Mouse (Mus musculus) layer of hippocampus, postnatal 25 days (tissue): Measurements from ENCODE around the gene BC049715. TPM values are rescaled to one million over a fixed set of nuclear protein-coding genes. Genes with fewer than 3 reads are reported as not detected.
"Not testable (repeated sequence)": the region's sequence is repeated elsewhere in the genome, so short reads cannot be mapped to it uniquely, and the experiment has no call there.

Experiments
- DNase-seq, 2 experiments: peaks; one replicate each; pipeline ENCODE4 v3.0.0; 2022; ENCODE audit warnings: mixed read lengths in 2 of 2, low spot score in 1 of 2; ENCODE audit errors: extremely low spot score in 1 of 2
- total RNA-seq, 2 experiments: library from RNA; stranded (reverse); gene quantifications; 2 replicates each; pipeline ENCODE4 v1.2.3; 2021

BC049715 gene
- total RNA-seq, result 1 to 10 TPM; 2.0 to 3.0 TPM

GRCm38 (mm10) chr6:136827516-136827880, at the start of gene BC049715:
Gene BC049715 (plus strand): TSS chr6:136827626.
- DNase-seq, result no peak

- no peak for DNase-seq
Observed at GRCm38 (mm10) chr6:136781377-136781986, 45.9 kb upstream of the BC049715 start, which contains the start of gene Gucy2c. Gene Gucy2c (minus strand): TSS chr6:136781765.

DNA sequence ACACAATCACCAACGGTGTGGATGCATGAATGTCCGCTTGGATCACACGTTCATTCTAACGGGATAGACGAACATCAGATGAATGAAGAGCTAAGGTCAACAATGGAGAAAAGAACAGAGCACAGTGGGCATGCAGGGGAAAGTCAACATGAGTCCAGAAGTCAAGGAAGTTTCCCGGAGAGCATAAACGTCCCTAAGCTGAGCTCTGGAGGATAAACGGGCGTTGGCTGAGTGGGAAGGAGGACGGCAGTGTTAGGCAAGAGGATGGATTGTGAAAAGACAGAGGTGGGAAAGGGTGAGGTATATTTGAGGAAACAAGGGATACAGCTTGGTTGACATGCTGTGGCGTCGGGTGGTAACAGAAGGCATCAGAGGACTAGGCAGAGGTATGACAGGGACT, 45.3 kb upstream of the BC049715 start:
- DNase-seq, result no peak

DNA sequence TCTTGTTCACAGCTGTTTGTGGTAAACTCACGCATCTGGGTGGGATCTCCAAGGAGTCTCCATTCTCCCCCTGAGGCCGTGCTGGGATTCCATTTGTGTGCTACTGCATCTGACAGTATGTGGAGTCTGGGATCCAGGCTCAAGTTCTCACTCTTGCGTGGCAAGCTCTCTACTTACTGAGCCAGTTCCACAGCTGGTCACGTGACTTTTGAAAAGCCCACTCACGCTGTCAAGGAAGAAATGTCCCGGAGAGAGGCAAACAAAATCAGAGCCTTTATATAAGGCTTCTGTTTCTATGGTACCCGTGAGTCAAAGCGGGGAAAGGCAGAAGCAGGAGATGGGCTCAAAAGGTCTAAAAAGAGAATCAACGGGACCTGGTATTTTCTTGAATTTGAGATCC, 44.7 kb upstream of the BC049715 start:
- DNase-seq, result no peak

GRCm38 (mm10) chr6:136789391-136789971, 37.9 kb upstream of the BC049715 start:
- no peak for DNase-seq

GRCm38 (mm10) chr6:136792884-136793758, 34.3 kb upstream of the BC049715 start:
- DNase-seq, result no peak

GRCm38 (mm10) chr6:136793831-136794525, 33.4 kb upstream of the BC049715 start:
- DNase-seq, result no peak

DNA sequence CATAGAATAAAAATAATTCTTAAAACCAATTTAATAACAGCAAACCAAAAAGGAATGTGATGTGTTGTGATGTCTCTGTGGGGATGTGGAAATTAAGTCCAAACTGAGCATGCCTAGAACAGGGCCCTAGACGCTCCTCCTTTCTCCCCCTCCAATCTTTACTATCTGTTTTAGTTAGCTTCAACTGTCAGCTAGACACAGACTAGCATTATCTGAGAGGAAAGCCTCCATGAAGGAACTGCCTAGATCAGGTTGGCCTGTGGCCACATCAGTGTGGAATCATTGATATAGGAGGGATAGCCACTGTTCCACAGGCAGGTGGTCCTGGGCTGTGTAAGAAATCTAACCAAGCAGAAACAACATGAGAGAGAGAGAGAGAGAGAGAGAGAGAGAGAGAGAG, 32.3 kb upstream of the BC049715 start:
- DNase-seq, result no peak

DNA sequence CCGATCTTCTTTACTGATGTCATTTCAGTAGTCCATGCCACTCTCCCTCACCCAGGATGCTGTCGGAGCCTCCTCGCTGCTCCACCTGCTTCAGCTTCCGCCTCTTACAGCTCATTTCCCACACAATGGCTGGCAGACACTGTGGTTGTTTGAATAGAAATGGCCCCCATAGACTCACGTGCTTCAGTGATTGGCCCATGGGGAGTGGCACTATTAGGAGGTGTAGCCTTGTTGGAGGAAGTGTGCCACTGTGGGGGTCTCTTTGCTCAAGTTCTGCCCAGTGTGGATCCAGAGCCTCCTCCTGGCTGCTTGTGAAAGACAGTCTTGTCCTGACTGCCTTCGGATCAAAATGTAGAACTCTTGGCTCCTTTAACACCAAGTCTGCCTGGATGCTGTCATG, 31.6 kb upstream of the BC049715 start:
- no peak for DNase-seq

GRCm38 (mm10) chr6:136797874-136798693, 29.3 kb upstream of the BC049715 start:
- DNase-seq, result not testable (repeated sequence)

- DNase-seq, result no peak
Observed at GRCm38 (mm10) chr6:136800710-136801109, 26.7 kb upstream of the BC049715 start.

DNA sequence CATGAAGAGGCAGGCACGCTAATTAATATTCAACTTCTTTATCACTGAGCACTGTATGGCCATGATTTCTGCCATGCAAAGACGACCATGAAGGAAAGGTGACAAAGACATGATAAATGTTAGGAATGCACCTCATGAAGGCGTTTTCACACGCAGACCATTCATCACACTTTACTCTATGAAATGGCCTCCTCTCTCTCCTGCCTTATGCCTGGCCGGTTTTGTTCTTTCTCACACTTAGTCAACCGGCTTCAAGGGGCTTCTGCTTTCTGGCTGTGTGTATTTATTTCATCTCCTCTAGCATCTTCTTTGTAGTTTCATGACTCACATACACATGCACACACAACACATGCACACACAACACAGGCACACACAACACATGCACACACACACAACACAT, 26.2 kb upstream of the BC049715 start:
- DNase-seq, result no peak

- no peak for DNase-seq
Observed at GRCm38 (mm10) chr6:136803093-136803738, 24.2 kb upstream of the BC049715 start.

DNA sequence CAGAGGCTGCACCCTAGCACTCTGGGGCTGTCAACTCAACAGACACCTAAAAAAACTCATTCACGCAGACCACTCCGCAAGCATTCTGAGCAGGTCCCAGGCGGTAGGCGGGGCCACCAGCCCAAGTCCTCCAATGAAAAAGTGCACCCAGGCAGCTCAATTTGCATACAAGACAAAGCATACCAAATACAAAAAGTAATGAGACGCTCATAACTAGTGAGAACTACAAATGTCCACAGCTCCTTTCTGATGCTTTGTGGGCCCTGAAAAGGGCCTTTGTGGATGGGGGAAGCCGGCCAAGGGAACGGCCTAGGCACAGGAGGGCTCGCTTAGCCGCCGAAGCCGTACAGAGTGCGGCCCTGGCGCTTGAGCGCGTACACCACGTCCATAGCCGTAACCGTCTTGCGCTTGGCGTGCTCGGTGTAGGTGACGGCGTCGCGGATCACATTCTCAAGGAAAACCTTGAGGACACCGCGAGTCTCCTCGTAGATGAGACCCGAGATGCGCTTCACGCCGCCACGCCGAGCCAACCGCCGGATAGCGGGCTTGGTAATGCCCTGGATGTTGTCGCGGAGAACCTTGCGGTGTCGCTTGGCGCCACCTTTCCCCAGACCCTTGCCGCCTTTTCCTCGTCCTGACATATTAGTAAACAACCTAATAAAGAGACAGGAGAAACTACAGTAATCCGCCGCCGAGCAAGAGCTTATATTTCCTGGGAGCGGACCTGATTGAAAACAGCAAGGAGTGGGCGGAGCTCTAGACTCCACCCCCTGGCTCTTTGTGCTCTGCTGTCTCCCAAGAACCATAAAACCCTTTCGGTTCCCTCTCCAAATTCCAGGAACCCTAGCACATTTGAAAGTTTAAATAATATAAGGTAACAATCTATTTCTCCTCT, 23.4 kb upstream of the BC049715 start, which contains the start of gene Hist4h4:
Gene Hist4h4, minus strand, starts transcription at position 677 of the 895 bp plus-strand sequence.
- peak; percentile 98 to 99 for DNase-seq

DNA sequence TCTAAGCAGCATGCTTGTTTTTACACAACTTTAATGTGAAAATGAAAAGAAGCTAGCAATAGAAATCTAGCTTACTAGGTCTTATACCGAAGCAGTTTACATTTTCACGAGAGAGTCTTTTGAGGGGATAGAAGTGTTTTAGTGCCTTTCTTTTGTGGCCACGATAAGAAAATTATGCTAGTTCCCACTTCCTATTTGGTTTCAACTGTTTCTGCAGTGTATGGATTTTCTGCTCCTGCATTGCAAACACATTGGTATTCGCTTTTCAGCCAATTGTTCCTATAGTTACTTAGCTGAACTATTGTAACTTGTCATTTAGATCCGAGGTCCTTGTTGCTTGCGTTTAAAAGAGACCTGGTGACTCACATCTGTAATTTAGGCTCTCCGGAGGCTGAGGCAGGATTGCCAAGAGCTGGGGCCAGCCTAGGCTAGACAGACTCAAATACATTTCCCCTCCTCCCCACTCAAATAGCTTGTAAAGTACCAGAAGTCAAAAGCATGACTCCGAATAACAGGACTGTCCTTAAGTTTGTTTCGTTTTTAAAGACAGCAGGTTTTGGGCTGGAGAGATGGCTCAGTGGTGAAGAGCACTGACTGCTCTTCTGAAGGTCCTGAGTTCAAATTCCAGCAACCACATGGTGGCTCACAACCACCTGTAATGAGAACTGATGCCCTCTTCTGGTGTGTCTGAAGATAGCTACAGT, 22.6 kb upstream of the BC049715 start:
- DNase-seq, result no peak

DNA sequence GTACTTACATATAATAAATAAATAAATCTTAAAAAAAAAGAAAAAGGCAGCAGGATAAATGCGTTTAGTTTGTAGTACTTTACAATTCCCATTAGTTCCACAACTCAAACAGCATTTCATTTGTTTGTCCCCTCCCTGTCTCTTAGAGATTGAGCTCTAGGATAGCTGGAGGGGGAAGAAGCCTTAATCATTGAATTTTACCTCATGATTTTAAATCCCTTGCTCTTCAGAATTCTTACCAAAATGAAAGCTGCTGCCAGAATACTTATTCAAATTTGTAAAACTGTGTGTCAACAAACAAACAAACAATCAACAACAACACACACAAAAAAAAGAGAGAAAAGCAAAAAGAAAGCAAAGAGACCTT, 22.0 kb upstream of the BC049715 start:
- DNase-seq, result no peak

- DNase-seq, result no peak
Observed at GRCm38 (mm10) chr6:136806819-136807218, 20.6 kb upstream of the BC049715 start.
